Mouse (Mus musculus): ENCODE results near the gene Cdkl2. TPM values are rescaled to one million over a fixed set of nuclear protein-coding genes. Genes with fewer than 3 reads are reported as not detected.
A peak's percentile ranks its signal among the peaks of the same experiment; 100 is the strongest.

The Cdkl2 gene
- 1 to 10 TPM; 2.9 to 3.1 TPM for total RNA-seq (2021)

- intact Hi-C loops (cut with DNase I) = loop anchor here (2.0 kb wide), 1 partner anchor 81 kb away; the partner anchor contains the start of gene Rchy1
- no peak for DNase-seq
Measured at GRCm38 (mm10) chr5:92043783-92044182, at the start of gene Cdkl2. Gene Cdkl2, minus strand, starts transcription at chr5:92043883.

GRCm38 (mm10) chr5:92087469-92087868 lies 43.8 kb upstream of the Cdkl2 start:
- no peak for DNase-seq
- intact Hi-C loops (cut with DNase I) = no loop called here

- intact Hi-C loops (cut with DNase I) = no loop called here
- no peak for DNase-seq
Measured at GRCm38 (mm10) chr5:92085821-92086550, 42.3 kb upstream of the Cdkl2 start.

DNA sequence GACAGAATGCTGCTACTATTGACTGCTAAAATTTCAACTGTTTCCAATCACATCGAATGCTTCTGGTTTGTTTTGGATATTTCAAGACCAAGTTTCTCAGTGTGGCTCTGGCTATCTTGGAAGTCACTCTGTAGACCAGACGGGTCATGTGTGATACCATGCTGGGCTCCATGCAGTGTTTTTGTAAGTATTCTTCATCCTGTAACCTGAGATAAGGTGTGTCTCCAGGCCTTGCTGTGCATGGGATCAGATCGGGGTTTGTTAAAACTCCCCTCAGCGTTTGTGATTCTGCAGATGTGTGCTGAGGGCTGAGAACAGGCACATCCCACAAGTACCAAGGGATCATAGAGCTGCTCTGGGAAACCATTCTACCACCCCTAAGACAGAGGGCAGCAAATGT lies 41.6 kb upstream of the Cdkl2 start:
- DNase-seq = no peak
- intact Hi-C loops (cut with DNase I) = no loop called here

- intact Hi-C loops (cut with DNase I) = no loop called here
- DNase-seq = peak; percentile 98 to 99
Measured at GRCm38 (mm10) chr5:92083417-92084038, 39.8 kb upstream of the Cdkl2 start, which contains the start of gene G3bp2. Gene G3bp2, minus strand, starts transcription at chr5:92083719.

DNA sequence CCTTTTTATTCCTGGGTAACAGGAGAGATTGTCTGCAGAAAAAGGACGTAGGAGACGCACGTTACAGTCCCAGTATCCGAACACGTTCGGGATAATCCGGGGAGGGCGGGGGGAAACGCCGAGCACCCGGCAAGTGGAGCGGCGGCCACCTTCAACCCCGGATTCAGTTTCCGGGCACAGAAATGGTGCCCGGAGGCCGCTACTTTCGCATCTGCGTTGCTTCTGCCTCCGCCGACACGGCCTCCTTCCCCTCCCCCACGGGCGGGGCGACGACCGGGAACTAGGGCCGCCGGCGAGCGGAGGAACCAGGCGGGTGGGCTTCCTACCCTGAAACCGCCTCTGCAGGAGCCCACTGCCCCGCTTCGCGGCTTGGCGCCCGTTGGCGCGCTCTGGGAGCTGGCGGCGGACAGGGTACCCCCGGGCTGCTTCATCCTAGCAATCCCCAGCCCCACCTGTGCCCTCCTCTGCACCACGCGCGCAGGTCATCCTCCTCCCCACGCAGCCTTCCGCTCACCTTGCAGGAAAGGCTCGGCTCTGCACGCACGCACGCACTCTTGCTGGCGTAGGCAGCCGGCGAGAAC lies 39.2 kb upstream of the Cdkl2 start:
- DNase-seq = peak; percentile 74 to 76
- intact Hi-C loops (cut with DNase I) = no loop called here

- DNase-seq = no peak
- intact Hi-C loops (cut with DNase I) = no loop called here
Measured at GRCm38 (mm10) chr5:92081326-92081725, 37.6 kb upstream of the Cdkl2 start.

GRCm38 (mm10) chr5:92080400-92080799 lies 36.7 kb upstream of the Cdkl2 start:
- intact Hi-C loops (cut with DNase I) = no loop called here

GRCm38 (mm10) chr5:92079304-92079703 lies 35.6 kb upstream of the Cdkl2 start:
- DNase-seq = no peak
- intact Hi-C loops (cut with DNase I) = no loop called here

More at GRCm38 (mm10) chr5:92080400-92080799, 36.7 kb upstream of the Cdkl2 start:
- no peak for DNase-seq

DNA sequence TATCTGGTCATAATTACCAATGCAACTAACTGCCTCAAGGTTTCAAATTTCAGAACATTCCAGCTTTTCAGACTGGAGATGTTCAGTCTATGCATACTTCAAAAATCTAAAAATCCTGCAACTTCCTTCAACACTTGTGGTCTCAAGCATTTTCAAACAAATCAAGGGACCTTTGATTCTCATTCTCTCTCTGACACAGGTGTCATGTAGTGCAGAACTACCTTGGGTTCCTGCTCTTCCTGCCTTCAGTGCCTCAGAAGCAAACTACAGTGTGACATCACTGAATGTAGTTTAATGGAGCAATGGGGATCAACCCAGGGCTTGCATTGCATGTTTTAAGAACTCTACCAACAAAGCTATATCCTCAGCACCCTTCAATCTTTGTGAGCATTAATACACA lies 35.1 kb upstream of the Cdkl2 start:
- DNase-seq = no peak
- intact Hi-C loops (cut with DNase I) = no loop called here

DNA sequence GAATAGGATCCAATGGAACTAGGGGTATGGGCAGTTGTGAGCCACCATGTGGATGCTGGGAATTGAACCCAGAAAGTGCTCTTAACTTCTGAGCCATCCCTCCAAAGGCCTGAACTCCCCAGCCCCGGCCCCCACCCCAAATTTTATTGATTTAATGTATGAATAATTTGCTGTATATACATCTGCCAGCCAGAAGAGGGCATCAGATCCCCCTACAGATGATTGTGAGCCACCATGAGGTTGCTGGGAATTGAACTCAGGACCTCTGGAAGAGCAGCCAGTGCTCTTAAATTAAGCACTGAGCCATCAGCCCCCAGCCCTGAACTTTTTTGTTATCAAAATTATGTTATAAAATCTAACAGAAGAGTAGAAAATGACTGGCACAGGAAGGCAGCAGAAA lies 32.6 kb upstream of the Cdkl2 start:
- intact Hi-C loops (cut with DNase I) = loop anchor here (2.0 kb wide), 1 partner anchor 43 kb away; no protein-coding TSS in a partner anchor
- no peak for DNase-seq

DNA sequence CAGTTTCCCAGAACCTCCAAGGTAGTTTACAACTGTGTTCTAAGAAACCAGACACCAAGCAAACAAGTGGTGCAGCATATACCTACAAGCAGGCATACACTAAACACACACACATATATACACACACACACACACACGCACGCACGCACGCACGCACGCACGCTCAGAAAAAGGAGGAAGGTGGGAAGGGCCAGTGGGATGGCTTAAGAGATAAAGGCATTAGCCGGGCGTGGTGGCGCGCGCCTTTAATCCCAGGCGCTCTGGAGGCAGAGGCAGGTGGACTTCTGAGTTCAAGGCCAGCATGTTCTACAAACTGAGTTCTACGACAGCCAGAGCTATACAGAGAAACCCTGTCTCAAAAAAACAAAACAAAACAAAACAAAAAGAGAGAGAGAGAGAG lies 30.4 kb upstream of the Cdkl2 start:
- intact Hi-C loops (cut with DNase I) = no loop called here
- DNase-seq = no peak

DNA sequence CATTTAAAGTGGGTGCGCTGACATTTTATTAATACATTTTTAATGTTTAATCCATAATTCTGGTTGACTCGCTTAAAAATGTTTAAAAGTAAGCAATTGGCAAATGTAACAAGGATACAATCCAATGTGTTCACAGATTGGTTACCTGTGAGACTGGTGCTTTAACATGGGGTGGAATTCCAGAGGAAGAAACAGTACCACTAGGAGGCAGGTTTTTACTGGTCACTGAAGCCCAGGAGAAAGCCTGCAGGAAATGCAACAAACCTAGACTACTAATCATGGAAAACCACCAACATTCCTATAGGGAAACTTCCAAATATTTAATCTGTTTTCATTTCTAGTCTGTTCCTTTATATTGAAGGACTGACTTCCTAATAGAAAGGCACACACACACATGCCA lies 19.5 kb upstream of the Cdkl2 start:
- intact Hi-C loops (cut with DNase I) = no loop called here
- DNase-seq = no peak

- no peak for DNase-seq
Measured at GRCm38 (mm10) chr5:92052866-92053265, 9.2 kb upstream of the Cdkl2 start.

DNA sequence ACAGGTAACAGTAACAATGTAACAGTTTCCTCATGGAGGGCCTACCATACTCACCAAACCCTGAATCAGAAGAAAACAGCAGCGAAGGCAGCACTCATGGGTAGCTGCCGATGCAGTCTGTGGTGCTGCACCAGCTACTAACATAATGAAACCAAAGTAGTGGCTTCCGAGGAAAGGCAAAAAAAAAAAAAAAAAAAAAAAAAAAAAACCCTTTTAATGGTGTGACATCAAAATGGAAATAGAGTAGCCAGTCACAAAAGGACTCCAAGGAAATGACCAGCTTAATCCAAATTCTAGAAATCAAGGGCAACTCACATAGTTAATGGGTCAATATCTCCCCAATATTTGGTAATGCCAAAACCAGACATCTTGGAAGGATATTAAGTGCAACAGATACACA lies 6.7 kb upstream of the Cdkl2 start:
- DNase-seq = no peak
- intact Hi-C loops (cut with DNase I) = no loop called here

More at GRCm38 (mm10) chr5:92052866-92053265, 9.2 kb upstream of the Cdkl2 start:
- intact Hi-C loops (cut with DNase I) = no loop called here

GRCm38 (mm10) chr5:92042377-92043348 lies 1.0 kb downstream of the Cdkl2 start:
- intact Hi-C loops (cut with DNase I) = loop anchor here (2.0 kb wide), 1 partner anchor 80 kb away; the partner anchor contains the start of gene Rchy1
- peak; percentile 92 to 93 for DNase-seq

GRCm38 (mm10) chr5:92019960-92020359 lies 23.7 kb downstream of the Cdkl2 start:
- no peak for DNase-seq
- intact Hi-C loops (cut with DNase I) = no loop called here

DNA sequence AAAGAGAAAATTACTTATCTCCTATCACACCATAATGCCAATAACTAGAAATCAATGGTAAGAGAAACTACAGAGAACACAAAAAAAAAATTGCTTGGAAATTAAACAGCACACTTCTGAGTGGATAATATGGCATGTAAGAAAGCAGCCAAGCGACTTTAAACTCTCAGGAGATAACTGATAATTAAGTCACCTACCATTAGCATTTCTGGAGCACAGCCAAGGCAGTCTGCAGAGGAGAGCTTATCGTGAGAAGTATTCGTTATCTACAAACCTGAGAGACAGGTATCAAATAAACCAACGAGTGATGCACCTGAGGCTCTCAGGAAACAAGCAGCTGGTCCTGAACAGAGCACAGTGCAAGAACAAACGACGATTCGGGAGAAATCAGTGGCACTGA lies 31.9 kb downstream of the Cdkl2 start:
- intact Hi-C loops (cut with DNase I) = no loop called here
- DNase-seq = no peak

- intact Hi-C loops (cut with DNase I) = no loop called here
- no peak for DNase-seq
Measured at GRCm38 (mm10) chr5:92009827-92010226, 33.9 kb downstream of the Cdkl2 start.

GRCm38 (mm10) chr5:92003011-92003410 lies 40.7 kb downstream of the Cdkl2 start:
- DNase-seq = peak; percentile 22 to 44
- intact Hi-C loops (cut with DNase I) = loop anchor here (2.0 kb wide), 3 partner anchors 90 to 538 kb away; partner anchors contain the start of gene Parm1

All from heart, postnatal 10 days (tissue).